Mouse (Mus musculus) hindbrain, embryonic 10.5 days (tissue): ENCODE measurements around the gene Arhgap11a. TPM values are rescaled to one million over a fixed set of nuclear protein-coding genes. Genes with fewer than 3 reads are reported as not detected.
A peak's percentile ranks its signal among the peaks of the same experiment; 100 is the strongest.

ENCODE experiments used
- DNase-seq: peaks from one replicate; pipeline ENCODE4 v3.0.0-alpha.2; 2017; ENCODE audit warnings: low spot score
- H3K27ac ChIP-seq: fragments of 300-500 bp; sonication (generic); 2 replicates; pipeline ENCODE4 v1.5.1; 2016; ENCODE audit warnings: mild to moderate bottlenecking, moderate library complexity
- H3K27me3 ChIP-seq: fragments of 300-500 bp; sonication (generic); 2 replicates; pipeline ENCODE4 v1.6.1; 2016; ENCODE audit warnings: mild to moderate bottlenecking; ENCODE audit not compliant: poor library complexity, insufficient read depth, severe bottlenecking
- H3K36me3 ChIP-seq: fragments of 300-500 bp; sonication (generic); 2 replicates; pipeline ENCODE4 v1.6.1; 2016; ENCODE audit warnings: mild to moderate bottlenecking, moderate library complexity
- H3K4me1 ChIP-seq: fragments of 300-500 bp; sonication (generic); replicated peaks from 2 replicates; pipeline ENCODE4 v1.6.1; 2016; ENCODE audit warnings: mild to moderate bottlenecking
- H3K4me3 ChIP-seq: fragments of 300-500 bp; sonication (generic); 2 replicates; pipeline ENCODE4 v1.5.1; 2016; ENCODE audit warnings: mild to moderate bottlenecking, moderate library complexity
- H3K9me3 ChIP-seq: fragments of 300-500 bp; sonication (generic); 2 replicates; pipeline ENCODE4 v1.6.1; 2016; ENCODE audit warnings: mild to moderate bottlenecking, moderate library complexity
- WGBS: fragments of 180-500 bp; shearing (Covaris S2); methylation state at CpG from one replicate; pipeline ENCODE4 v1.1.7; 2016; 5-methylcytosine and 5-hydroxymethylcytosine counted together
- polyA plus RNA-seq: library from polyadenylated mRNA; unstranded; fragments of >200 nt; fragmentation: Nextera tagmentation; extraction: Ambion mirVana; gene quantifications from 2 replicates; pipeline ENCODE4 v1.2.1, GENCODE M21; 2016

Arhgap11a gene
- 31.6 and 33.9 TPM in 2 replicates for polyA plus RNA-seq

GRCm38 (mm10) chr2:113848245-113849121, at the start of gene Arhgap11a:
Arhgap11a (minus strand) TSS chr2:113848661.
- Histone ChIP-seq H3K27me3 (no peaks in the 10 kb centered on the region), H3K4me3 (peak within 1 kb of the TSS; percentile 83), H3K4me1 (peaks cover 25% of the 10 kb centered on the region), H3K27ac (peak within 1 kb of the TSS; percentile 93), H3K9me3 (no peaks in the 10 kb centered on the region), H3K36me3 (peaks cover 17% of the 10 kb centered on the region)
- WGBS: under 1% methylated on average over 48 of the region's 48 CpGs
- DNase-seq: peak; percentile 89

GRCm38 (mm10) chr2:113893385-113894122, 45.1 kb upstream of the Arhgap11a start:
- no peaks in the 10 kb centered on the region for H3K36me3 ChIP-seq
- no peaks in the 10 kb centered on the region for H3K27me3 ChIP-seq
- no peak for DNase-seq
- no peaks in the 10 kb centered on the region for H3K9me3 ChIP-seq
- no peaks in the 10 kb centered on the region for H3K4me1 ChIP-seq
- no peak overlapping the region for H3K4me3 ChIP-seq
- WGBS: 85% methylated on average over 10 of the region's 12 CpGs
- no peak overlapping the region for H3K27ac ChIP-seq

GRCm38 (mm10) chr2:113887166-113887565, 38.7 kb upstream of the Arhgap11a start:
- Histone ChIP-seq H3K4me1 (no peaks in the 10 kb centered on the region), H3K9me3 (no peaks in the 10 kb centered on the region), H3K27ac (no peak overlapping the region), H3K27me3 (no peaks in the 10 kb centered on the region), H3K36me3 (no peaks in the 10 kb centered on the region), H3K4me3 (no peak overlapping the region)
- DNase-seq: no peak
- WGBS: 82% methylated on average over 4 of the region's 4 CpGs

GRCm38 (mm10) chr2:113886061-113886460, 37.6 kb upstream of the Arhgap11a start:
- H3K4me3 ChIP-seq: no peak overlapping the region
- no peak for DNase-seq
- no peak overlapping the region for H3K27ac ChIP-seq
- no peaks in the 10 kb centered on the region for H3K27me3 ChIP-seq
- no peaks in the 10 kb centered on the region for H3K4me1 ChIP-seq
- H3K9me3 ChIP-seq: no peaks in the 10 kb centered on the region
- H3K36me3 ChIP-seq: no peaks in the 10 kb centered on the region
- 70% methylated on average over 1 of the region's 1 CpGs for WGBS

GRCm38 (mm10) chr2:113870115-113870514, 21.7 kb upstream of the Arhgap11a start:
- no peaks in the 10 kb centered on the region for H3K4me1 ChIP-seq
- H3K27ac ChIP-seq: no peak overlapping the region
- WGBS: 88% methylated on average over 1 of the region's 1 CpGs
- no peak overlapping the region for H3K4me3 ChIP-seq
- no peak for DNase-seq
- no peaks in the 10 kb centered on the region for H3K9me3 ChIP-seq
- no peaks in the 10 kb centered on the region for H3K27me3 ChIP-seq
- H3K36me3 ChIP-seq: no peaks in the 10 kb centered on the region

GRCm38 (mm10) chr2:113868404-113868803, 19.9 kb upstream of the Arhgap11a start:
- DNase-seq: no peak
- no peaks in the 10 kb centered on the region for H3K4me1 ChIP-seq
- WGBS: 83% methylated on average over 4 of the region's 4 CpGs
- no peak overlapping the region for H3K27ac ChIP-seq
- no peaks in the 10 kb centered on the region for H3K27me3 ChIP-seq
- H3K9me3 ChIP-seq: no peaks in the 10 kb centered on the region
- H3K36me3 ChIP-seq: no peaks in the 10 kb centered on the region
- no peak overlapping the region for H3K4me3 ChIP-seq

GRCm38 (mm10) chr2:113866155-113866554, 17.7 kb upstream of the Arhgap11a start:
- no peaks in the 10 kb centered on the region for H3K9me3 ChIP-seq
- no peak for DNase-seq
- no peaks in the 10 kb centered on the region for H3K36me3 ChIP-seq
- no peaks in the 10 kb centered on the region for H3K27me3 ChIP-seq
- no peak overlapping the region for H3K4me3 ChIP-seq
- H3K4me1 ChIP-seq: no peaks in the 10 kb centered on the region
- no peak overlapping the region for H3K27ac ChIP-seq
- WGBS: 55% methylated on average over 2 of the region's 2 CpGs

GRCm38 (mm10) chr2:113849141-113849540, 680 bp upstream of the Arhgap11a start:
- Histone ChIP-seq H3K27ac (peak overlapping the region; percentile 93), H3K4me3 (peak overlapping the region; percentile 83), H3K4me1 (peaks cover 25% of the 10 kb centered on the region), H3K9me3 (no peaks in the 10 kb centered on the region), H3K36me3 (peaks cover 10% of the 10 kb centered on the region), H3K27me3 (no peaks in the 10 kb centered on the region)
- WGBS: 3% methylated on average over 3 of the region's 3 CpGs
- no peak for DNase-seq

- H3K27me3 ChIP-seq: no peaks in the 10 kb centered on the region
- peak overlapping the region; percentile 93 for H3K27ac ChIP-seq
- no peaks in the 10 kb centered on the region for H3K9me3 ChIP-seq
- H3K4me1 ChIP-seq: peaks cover 25% of the 10 kb centered on the region
- 1% methylated on average over 24 of the region's 24 CpGs for WGBS
- peaks cover 24% of the 10 kb centered on the region for H3K36me3 ChIP-seq
- H3K4me3 ChIP-seq: peak overlapping the region; percentile 83
- no peak for DNase-seq
These were observed 700 bp downstream of the Arhgap11a start for GRCm38 (mm10) chr2:113847678-113848244.

- H3K27ac ChIP-seq: no peak overlapping the region
- no peak for DNase-seq
- no peaks in the 10 kb centered on the region for H3K27me3 ChIP-seq
- H3K9me3 ChIP-seq: no peaks in the 10 kb centered on the region
- WGBS: 90% methylated on average over 4 of the region's 4 CpGs
- no peak overlapping the region for H3K4me3 ChIP-seq
- peaks cover 25% of the 10 kb centered on the region for H3K4me1 ChIP-seq
- peaks cover 51% of the 10 kb centered on the region for H3K36me3 ChIP-seq
These were observed 3.4 kb downstream of the Arhgap11a start for GRCm38 (mm10) chr2:113845081-113845480.

- no peak overlapping the region for H3K27ac ChIP-seq
- peaks cover 83% of the 10 kb centered on the region for H3K36me3 ChIP-seq
- no peaks in the 10 kb centered on the region for H3K27me3 ChIP-seq
- no peak for DNase-seq
- peaks cover 10% of the 10 kb centered on the region for H3K4me1 ChIP-seq
- H3K9me3 ChIP-seq: no peaks in the 10 kb centered on the region
- WGBS: 88% methylated on average over 4 of the region's 4 CpGs
- no peak overlapping the region for H3K4me3 ChIP-seq
These were observed 6.6 kb downstream of the Arhgap11a start for GRCm38 (mm10) chr2:113841656-113842437.

GRCm38 (mm10) chr2:113839488-113839887, 9.0 kb downstream of the Arhgap11a start:
- no peaks in the 10 kb centered on the region for H3K27me3 ChIP-seq
- no peak overlapping the region for H3K27ac ChIP-seq
- H3K36me3 ChIP-seq: peaks cover 99% of the 10 kb centered on the region
- no peak overlapping the region for H3K4me3 ChIP-seq
- H3K9me3 ChIP-seq: no peaks in the 10 kb centered on the region
- 86% methylated on average over 4 of the region's 4 CpGs for WGBS
- no peak for DNase-seq
- no peaks in the 10 kb centered on the region for H3K4me1 ChIP-seq
